Mouse (Mus musculus): ENCODE results near the gene Plgrkt.

Plgrkt gene

GRCm38 (mm10) chr19:29384412-29384811, 17.2 kb upstream of the Plgrkt start:
- in situ Hi-C loops (cut with MboI; ENCODE audit: low sequenced_read_pairs): no loop called here

DNA sequence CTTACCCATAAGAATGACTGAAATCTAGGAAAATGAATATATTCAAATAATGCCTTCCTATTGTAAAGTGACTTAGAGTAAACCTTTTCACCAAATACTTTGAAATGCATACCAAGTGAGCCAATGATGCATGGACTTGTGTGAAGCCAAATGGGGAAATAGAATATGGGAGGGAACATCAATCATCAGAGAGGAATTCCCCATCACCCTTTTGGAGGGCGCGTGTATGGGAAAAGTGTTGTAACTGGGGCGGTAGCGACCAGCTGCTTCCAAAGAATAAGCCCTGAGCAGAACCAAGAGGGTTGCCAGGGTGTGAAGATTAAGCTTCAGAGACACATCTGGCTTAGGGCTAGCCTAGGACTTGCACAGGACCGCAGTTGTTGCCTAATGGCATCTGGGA, 16.2 kb upstream of the Plgrkt start:
- in situ Hi-C loops (cut with MboI; ENCODE audit: low sequenced_read_pairs): no loop called here

DNA sequence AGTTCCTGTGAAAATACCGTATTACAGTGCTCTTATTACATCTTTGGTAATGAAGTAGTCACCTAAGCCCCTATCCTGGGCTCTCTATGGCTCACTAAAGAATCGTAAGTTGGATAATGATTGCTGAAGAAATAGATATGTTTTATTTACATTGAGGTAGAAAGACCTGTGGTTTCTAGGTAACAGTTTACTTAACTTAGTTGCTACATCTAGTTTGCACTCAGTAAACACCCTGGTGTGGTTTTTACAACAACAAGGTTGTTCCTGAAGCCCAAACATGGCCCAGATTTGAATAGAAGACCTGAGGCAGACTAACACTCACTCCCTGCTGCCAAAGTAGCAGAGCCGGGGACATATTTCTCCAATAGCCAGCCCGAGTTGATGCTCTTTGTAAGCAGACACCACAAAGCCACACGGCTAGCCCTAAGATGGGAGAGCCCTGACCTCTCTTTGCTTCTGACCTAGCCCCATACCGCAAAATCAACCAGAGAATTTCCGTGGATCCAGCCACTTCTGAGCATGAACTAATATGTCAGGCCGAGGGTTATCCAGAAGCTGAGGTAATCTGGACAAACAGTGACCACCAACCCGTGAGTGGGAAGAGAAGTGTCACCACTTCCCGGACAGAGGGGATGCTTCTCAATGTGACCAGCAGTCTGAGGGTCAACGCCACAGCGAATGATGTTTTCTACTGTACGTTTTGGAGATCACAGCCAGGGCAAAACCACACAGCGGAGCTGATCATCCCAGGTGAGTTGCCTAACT, 12.8 kb upstream of the Plgrkt start:
- in situ Hi-C loops (cut with MboI; ENCODE audit: low sequenced_read_pairs): no loop called here

DNA sequence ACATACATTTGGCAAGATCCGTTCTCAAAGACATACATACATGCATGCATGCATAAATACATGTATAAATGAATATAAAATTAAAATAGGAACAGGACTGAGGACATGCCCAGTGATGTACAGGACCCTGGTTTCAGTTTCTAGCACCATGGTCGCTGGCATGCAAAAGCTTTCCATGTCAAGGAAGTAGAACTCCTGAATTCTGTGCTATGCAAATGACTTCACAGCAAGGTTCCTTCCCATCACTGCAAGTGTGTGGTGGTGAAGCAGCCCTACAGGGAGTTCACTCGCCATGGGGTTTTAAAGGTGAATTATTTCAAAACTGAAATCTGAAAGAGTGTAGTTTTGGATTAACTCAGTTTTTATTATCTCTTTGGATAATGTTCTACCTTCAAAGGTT, 9.2 kb upstream of the Plgrkt start:
- in situ Hi-C loops (cut with MboI; ENCODE audit: low sequenced_read_pairs): no loop called here

GRCm38 (mm10) chr19:29374947-29375346, 7.8 kb upstream of the Plgrkt start:
- in situ Hi-C loops (cut with MboI; ENCODE audit: low sequenced_read_pairs): no loop called here

DNA sequence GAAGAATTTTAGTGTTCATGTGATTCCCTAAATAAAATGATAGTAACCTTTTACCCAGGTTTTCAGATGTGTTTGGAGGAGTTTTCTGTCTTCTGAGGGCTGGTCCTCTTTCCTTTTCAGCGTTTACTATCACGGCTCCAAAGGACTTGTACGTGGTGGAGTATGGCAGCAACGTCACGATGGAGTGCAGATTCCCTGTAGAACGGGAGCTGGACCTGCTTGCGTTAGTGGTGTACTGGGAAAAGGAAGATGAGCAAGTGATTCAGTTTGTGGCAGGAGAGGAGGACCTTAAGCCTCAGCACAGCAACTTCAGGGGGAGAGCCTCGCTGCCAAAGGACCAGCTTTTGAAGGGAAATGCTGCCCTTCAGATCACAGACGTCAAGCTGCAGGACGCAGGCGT, 6.2 kb upstream of the Plgrkt start:
- in situ Hi-C loops (cut with MboI; ENCODE audit: low sequenced_read_pairs): no loop called here

- in situ Hi-C loops (cut with MboI; ENCODE audit: low sequenced_read_pairs): no loop called here
Measured at GRCm38 (mm10) chr19:29372621-29373020, 5.4 kb upstream of the Plgrkt start.

DNA sequence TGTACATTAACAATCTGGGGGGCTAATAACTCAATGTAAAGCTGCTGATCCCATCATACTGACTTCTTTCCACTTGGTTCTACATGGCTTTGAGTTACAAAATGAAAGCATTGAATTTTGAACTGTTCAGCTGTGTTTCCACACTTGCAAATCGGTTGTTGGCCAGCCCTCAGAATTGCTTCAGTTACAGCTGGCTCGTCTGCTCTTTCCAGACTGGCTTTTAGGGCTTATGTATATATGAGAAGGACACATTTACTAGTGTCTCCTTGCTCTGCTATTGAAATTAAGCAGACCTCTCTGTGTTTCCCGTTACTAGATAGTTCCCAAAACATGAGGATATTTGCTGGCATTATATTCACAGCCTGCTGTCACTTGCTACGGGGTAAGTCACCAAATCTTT, 4.9 kb upstream of the Plgrkt start:
- in situ Hi-C loops (cut with MboI; ENCODE audit: low sequenced_read_pairs): no loop called here

- in situ Hi-C loops (cut with MboI; ENCODE audit: low sequenced_read_pairs): no loop called here
Measured at GRCm38 (mm10) chr19:29371284-29372081, 4.3 kb upstream of the Plgrkt start.

DNA sequence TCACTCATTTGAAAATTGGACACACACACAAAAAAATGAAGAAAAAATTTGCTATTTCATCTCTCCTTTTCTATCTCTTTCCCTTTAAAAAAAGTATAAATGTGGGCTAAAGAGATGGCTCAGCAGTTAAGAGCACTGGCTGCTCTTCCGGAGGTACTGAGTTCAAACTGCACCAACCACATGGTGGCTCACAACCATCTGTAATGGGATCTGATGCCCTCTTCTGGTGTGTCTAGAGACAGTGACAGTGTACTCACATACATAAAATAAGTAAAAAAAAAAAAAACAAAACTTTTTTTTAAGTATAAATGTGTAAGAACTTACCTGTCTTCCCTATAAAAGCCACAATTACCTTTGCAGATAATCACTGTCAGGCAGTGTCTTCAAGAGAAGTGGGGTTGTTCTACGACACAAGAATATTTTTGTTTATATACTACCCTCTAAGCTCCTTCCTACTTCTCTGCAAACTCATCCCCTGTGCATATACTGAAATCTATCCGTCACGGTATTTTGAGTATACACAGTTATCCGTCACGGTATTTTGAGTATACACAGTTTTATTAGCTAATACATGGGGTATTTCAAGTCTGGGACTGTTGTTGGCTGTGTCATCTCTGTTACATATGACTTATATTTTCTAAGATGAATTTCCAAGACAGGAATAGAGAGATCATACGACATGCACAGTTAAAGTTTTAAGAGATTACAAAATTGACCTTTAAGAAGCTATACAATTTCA, 3.5 kb upstream of the Plgrkt start:
- in situ Hi-C loops (cut with MboI; ENCODE audit: low sequenced_read_pairs): no loop called here

- in situ Hi-C loops (cut with MboI; ENCODE audit: low sequenced_read_pairs): no loop called here
Measured at GRCm38 (mm10) chr19:29370112-29370511, 2.9 kb upstream of the Plgrkt start.

GRCm38 (mm10) chr19:29368671-29369309, 1.6 kb upstream of the Plgrkt start:
- in situ Hi-C loops (cut with MboI; ENCODE audit: low sequenced_read_pairs): no loop called here

GRCm38 (mm10) chr19:29368041-29368440, 851 bp upstream of the Plgrkt start:
- in situ Hi-C loops (cut with MboI; ENCODE audit: low sequenced_read_pairs): no loop called here

DNA sequence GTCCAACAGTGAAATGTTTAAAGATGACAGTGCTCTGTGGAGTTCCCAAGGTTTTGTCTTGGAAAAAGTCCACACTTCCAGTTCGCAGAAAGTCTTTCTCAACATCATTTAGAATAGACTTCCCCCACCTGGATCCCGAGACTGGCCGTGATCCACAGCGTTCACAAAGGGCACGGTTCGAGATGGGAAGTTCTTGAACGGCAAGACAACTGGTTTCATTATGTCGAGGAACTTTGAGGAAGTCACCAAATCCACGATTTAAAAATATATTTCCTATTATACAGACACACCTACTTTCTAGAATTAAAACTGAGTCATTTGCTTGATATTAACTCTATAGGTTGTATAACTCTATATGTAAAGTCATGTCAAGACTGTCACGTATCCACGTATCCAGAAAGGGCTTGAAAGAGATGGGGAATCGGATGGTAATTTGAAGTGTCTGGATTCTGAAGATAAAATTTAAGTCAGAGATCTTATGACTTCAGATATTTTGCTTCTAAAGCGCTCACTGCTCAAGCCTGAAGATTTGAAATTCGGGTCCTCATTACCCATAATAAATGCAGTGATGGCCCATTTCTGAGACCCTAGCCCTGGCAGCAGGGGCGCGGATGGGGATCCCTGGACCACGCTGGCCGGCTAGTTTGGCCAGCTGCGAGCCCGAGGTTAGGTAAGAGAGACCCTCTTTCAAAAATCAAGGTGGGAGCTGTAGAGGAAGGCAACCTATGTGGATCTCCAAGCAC, 793 bp downstream of the Plgrkt start:
- in situ Hi-C loops (cut with MboI; ENCODE audit: low sequenced_read_pairs): no loop called here

- in situ Hi-C loops (cut with MboI; ENCODE audit: low sequenced_read_pairs): no loop called here
Measured at GRCm38 (mm10) chr19:29365105-29365504, 2.1 kb downstream of the Plgrkt start.

DNA sequence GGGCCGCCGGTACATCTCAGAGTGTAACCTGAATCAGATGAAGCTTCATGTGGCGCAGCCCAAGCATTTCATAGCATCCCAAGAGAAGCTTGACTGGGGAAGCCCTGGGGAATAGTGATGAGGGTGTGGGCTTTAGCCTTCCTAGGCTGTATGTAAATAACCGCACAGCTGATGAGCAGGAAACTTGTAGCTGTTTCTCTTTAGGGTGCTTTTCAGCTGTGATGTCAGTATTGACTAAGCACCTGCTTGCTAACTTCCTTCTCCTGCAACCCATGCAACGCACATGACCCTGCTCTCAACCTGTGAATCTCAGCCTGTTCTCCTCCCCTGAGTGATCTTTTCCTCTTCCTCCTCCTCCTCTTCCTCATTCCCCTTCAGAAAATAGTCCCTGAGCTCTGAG, 3.1 kb downstream of the Plgrkt start:
- in situ Hi-C loops (cut with MboI; ENCODE audit: low sequenced_read_pairs): no loop called here

- in situ Hi-C loops (cut with MboI; ENCODE audit: low sequenced_read_pairs): no loop called here
Measured at GRCm38 (mm10) chr19:29363557-29363956, 3.6 kb downstream of the Plgrkt start.

GRCm38 (mm10) chr19:29362173-29362930, 4.8 kb downstream of the Plgrkt start:
- in situ Hi-C loops (cut with MboI; ENCODE audit: low sequenced_read_pairs): no loop called here

- in situ Hi-C loops (cut with MboI; ENCODE audit: low sequenced_read_pairs): no loop called here
Measured at GRCm38 (mm10) chr19:29361468-29362130, 5.6 kb downstream of the Plgrkt start.

Data from CH12F3 (cell line).